13 mouse cellular contexts compared by ENCODE assay signal in the genomic region with DNA sequence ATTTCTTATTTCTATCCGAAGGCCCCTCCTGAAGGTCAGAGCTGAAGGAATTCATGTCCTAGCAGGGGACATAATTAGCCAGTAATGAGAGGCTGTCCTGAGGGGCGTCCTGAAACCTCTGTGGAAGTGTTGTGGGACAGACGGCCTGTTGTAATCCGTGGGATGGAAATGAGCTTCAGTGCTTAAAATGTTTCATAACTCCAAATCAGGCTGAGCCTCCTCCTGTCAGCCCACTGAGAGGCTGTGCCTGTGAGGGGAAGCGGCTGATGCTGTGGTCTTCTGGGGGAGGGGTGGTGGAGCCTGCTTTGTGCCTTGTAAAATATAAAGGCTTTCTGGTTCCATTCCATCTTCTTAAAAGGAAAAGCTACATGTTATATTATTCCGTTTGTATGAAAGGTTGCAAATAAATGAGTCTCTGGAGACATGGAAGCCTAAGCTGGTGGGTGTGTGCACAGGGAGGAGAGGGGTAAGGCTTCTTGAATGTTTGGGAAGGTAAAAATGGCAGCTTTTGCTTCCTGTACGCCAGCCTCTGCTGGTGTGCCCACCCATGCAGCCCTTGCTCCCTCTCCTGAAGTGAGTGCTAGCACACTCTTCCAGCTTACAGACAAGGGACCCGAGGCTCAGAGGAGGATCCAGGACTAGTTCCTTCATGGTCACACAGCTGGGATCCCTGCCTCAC.
DNase-seq lines count a peak whose midpoint lies in the region; ATAC-seq lines count a peak whose summit lies in the region.
"Had no signal": no experiment of that assay in that cellular context is flagged by ENCODE, and none has a peak within 500 bp of the region (broad histone marks: within the 10 kb centered on the region; RNA-seq: fewer than 3 reads in every experiment).

No protein-coding gene starts in this region.

- peak; percentile 34; the same call in 1 of the 2 replicates for ATAC-seq in forebrain, embryonic 14.5 days
- no peak for ATAC-seq in forebrain, embryonic 16.5 days
- peak; percentile 57; the same call in 1 of the 2 replicates for ATAC-seq in lung, embryonic 15.5 days (ENCODE audit: borderline replicate concordance, extremely low read depth, low FRiP score, low TSS enrichment)
- ATAC-seq: hindbrain, embryonic 16.5 days; Patski had no signal

- no peak overlapping the region for H3K4me2 ChIP-seq in forebrain, embryonic 14.5 days (ENCODE audit: low read length)
- H3K4me2 ChIP-seq in forebrain, embryonic 16.5 days (ENCODE audit: low read length), result no peak overlapping the region
- H3K4me2 ChIP-seq in lung, embryonic 15.5 days, result no peak overlapping the region

- H3K9me3 ChIP-seq in forebrain, embryonic 14.5 days (replicated peaks; ENCODE audit: control insufficient read depth, low read length), result no peaks in the 10 kb centered on the region
- no peaks in the 10 kb centered on the region for H3K9me3 ChIP-seq in forebrain, embryonic 16.5 days (ENCODE audit: control insufficient read depth, low read length)
- H3K9me3 ChIP-seq in lung, embryonic 15.5 days, result no peaks in the 10 kb centered on the region

- H3K27me3 ChIP-seq in forebrain, embryonic 14.5 days (replicated peaks; ENCODE audit: control insufficient read depth, insufficient read depth, low read length), result no peaks in the 10 kb centered on the region
- no peaks in the 10 kb centered on the region for H3K27me3 ChIP-seq in forebrain, embryonic 16.5 days (replicated peaks; ENCODE audit: control insufficient read depth, insufficient read depth, low read length)
- no peaks in the 10 kb centered on the region for H3K27me3 ChIP-seq in lung, embryonic 15.5 days

- H3K4me3 ChIP-seq in forebrain, embryonic 14.5 days (ENCODE audit: low read depth, low read length), result no peak overlapping the region
- H3K4me3 ChIP-seq in forebrain, embryonic 16.5 days (replicated peaks; ENCODE audit: low read length), result no peak overlapping the region
- H3K4me3 ChIP-seq in lung, embryonic 15.5 days, result no peak overlapping the region
- H3K4me3 ChIP-seq: myocyte had no signal

- no peaks in the 10 kb centered on the region for H3K36me3 ChIP-seq in forebrain, embryonic 14.5 days (ENCODE audit: control insufficient read depth, insufficient read depth, low read length)
- H3K36me3 ChIP-seq in forebrain, embryonic 16.5 days (ENCODE audit: control insufficient read depth, insufficient read depth), result no peaks in the 10 kb centered on the region
- no peaks in the 10 kb centered on the region for H3K36me3 ChIP-seq in lung, embryonic 15.5 days

- H3K27ac ChIP-seq in forebrain, embryonic 14.5 days (ENCODE audit: low read depth, low read length), result no peak overlapping the region
- H3K27ac ChIP-seq in forebrain, embryonic 16.5 days (ENCODE audit: low read length), result no peak overlapping the region
- no peak overlapping the region for H3K27ac ChIP-seq in lung, embryonic 15.5 days

- WGBS in forebrain, embryonic 14.5 days, result 28% methylated on average over 8 of the region's 8 CpGs
- 41% methylated on average over 8 of the region's 8 CpGs for WGBS in forebrain, embryonic 16.5 days
- WGBS in lung, embryonic 15.5 days, result 34% methylated on average over 8 of the region's 8 CpGs

- H3K4me1 ChIP-seq in forebrain, embryonic 14.5 days (ENCODE audit: control insufficient read depth, insufficient read depth, low read length), result no peaks in the 10 kb centered on the region
- no peaks in the 10 kb centered on the region for H3K4me1 ChIP-seq in forebrain, embryonic 16.5 days (replicated peaks; ENCODE audit: control insufficient read depth, insufficient read depth, low read length)
- H3K4me1 ChIP-seq in lung, embryonic 15.5 days, result peaks cover 16% of the 10 kb centered on the region; the same call in 1 of the 2 replicates

- H3K9ac ChIP-seq in forebrain, embryonic 14.5 days (ENCODE audit: low read length), result no peak overlapping the region
- no peak overlapping the region for H3K9ac ChIP-seq in forebrain, embryonic 16.5 days (replicated peaks; ENCODE audit: low read depth, low read length)
- H3K9ac ChIP-seq in lung, embryonic 15.5 days, result no peak overlapping the region

- DNase-seq in forebrain, embryonic 14.5 days (ENCODE audit: low spot score), result no peak
- no peak for DNase-seq in lung, postnatal 36 days
- peak; percentile 31 to 38 for DNase-seq in layer of hippocampus, postnatal 36 days
- DNase-seq in right cerebral cortex, postnatal 10 days (ENCODE audit: low spot score in 2 of 2), result peak; percentile 68 to 80
- DNase-seq in embryo, embryonic 11 days, result no peak
- no peak for DNase-seq in gastrocnemius, postnatal 10 days
- DNase-seq: gastrocnemius, postnatal 25 days; spleen, adult 18-20 months had no signal

Comparison
In these comparisons a context has a peak if more than half of its experiments do, and no peak if none do; other contexts are left out.
1. DNase-seq: peak in layer of hippocampus, postnatal 36 days (2 of 2) and right cerebral cortex, postnatal 10 days (2 of 2); none in forebrain, embryonic 14.5 days (single experiment), lung, postnatal 36 days (single experiment), embryo, embryonic 11 days (single experiment) and gastrocnemius, postnatal 10 days (single experiment).